Mouse (Mus musculus): ENCODE results near the gene Slc44a3. TPM values are rescaled to one million over a fixed set of nuclear protein-coding genes. Genes with fewer than 3 reads are reported as not detected.
A peak's percentile ranks its signal among the peaks of the same experiment; 100 is the strongest.

Gene Slc44a3
- polyA plus RNA-seq, 1 experiment: 2.3 TPM

- peak overlapping the region; percentile 92 for H3ac ChIP-seq (ENCODE audit: control insufficient read depth, insufficient read length)
Observed at GRCm38 (mm10) chr3:121426621-121427519, 105.3 kb downstream of the Slc44a3 start.

GRCm38 (mm10) chr3:121425861-121426620, 106.2 kb downstream of the Slc44a3 start, which contains the start of gene Cnn3:
Cnn3 (plus strand) TSS chr3:121426497.
- no peak for TF ChIP-seq SRF (IDR thresholded peaks at IDR 0.05; ENCODE audit: control insufficient read depth, insufficient read length, low read depth)
- peak in 2 of 3 experiments; percentile 4 to 56 for TF ChIP-seq MYOG (IDR thresholded peaks at IDR 0.05; ENCODE audit: control insufficient read depth in 1 of 3, insufficient read depth in 1 of 3, insufficient read length in 2 of 3, low read depth in 2 of 3)
- peak; percentile 82 for TF ChIP-seq POLR2A (IDR thresholded peaks at IDR 0.05; ENCODE audit: insufficient read length, low read depth)
- TF ChIP-seq REST (IDR thresholded peaks at IDR 0.05; ENCODE audit: insufficient read depth, insufficient read length): peak; percentile 44
- peak; percentile 93 for TF ChIP-seq POLR2AphosphoS2 (IDR thresholded peaks at IDR 0.05; ENCODE audit: insufficient read length, low read depth)
- TF ChIP-seq MAX (IDR thresholded peaks at IDR 0.05; ENCODE audit: low read depth): no peak
- TF ChIP-seq MYOD1 (IDR thresholded peaks at IDR 0.05; ENCODE audit: control insufficient read depth in 1 of 3, insufficient read length in 2 of 3, low read depth in 2 of 3): peak in 2 of 3 experiments; percentile 53 to 60
- no peak for TF ChIP-seq TCF12 (IDR thresholded peaks at IDR 0.05; ENCODE audit: insufficient read depth, poor library complexity, severe bottlenecking)
- TF ChIP-seq USF1 (IDR thresholded peaks at IDR 0.05; ENCODE audit: low read depth): no peak
- no peak for TF ChIP-seq TCF3 (IDR thresholded peaks at IDR 0.05; ENCODE audit: insufficient read length, low read depth)
- TF ChIP-seq CEBPB (IDR thresholded peaks at IDR 0.05; ENCODE audit: insufficient read depth, poor library complexity, severe bottlenecking): no peak
- TF ChIP-seq E2F4 (IDR thresholded peaks at IDR 0.05; ENCODE audit: insufficient read depth): no peak
- Histone ChIP-seq H3K4me2 (ENCODE audit: low read depth) (peak within 1 kb of the TSS; percentile 87), H3K79me2 (ENCODE audit: control insufficient read depth, insufficient read depth) (peaks cover 45% of the 10 kb centered on the region), H3ac (ENCODE audit: control insufficient read depth, insufficient read length) (peak within 1 kb of the TSS; percentile 92), H3K4me3 (peak within 1 kb of the TSS; percentile 80), H3K27me3 (ENCODE audit: control insufficient read depth, insufficient read depth, insufficient read length) (no peaks in the 10 kb centered on the region), H3K36me3 (ENCODE audit: control insufficient read depth, insufficient read depth) (peaks cover 9% of the 10 kb centered on the region)

More at GRCm38 (mm10) chr3:121426621-121427519, 105.3 kb downstream of the Slc44a3 start:
- Histone ChIP-seq H3K36me3 (ENCODE audit: control insufficient read depth, insufficient read depth) (peaks cover 9% of the 10 kb centered on the region), H3K4me2 (ENCODE audit: low read depth) (no peak overlapping the region), H3K79me2 (ENCODE audit: control insufficient read depth, insufficient read depth) (peaks cover 54% of the 10 kb centered on the region), H3K4me3 (peak overlapping the region; percentile 80), H3K27me3 (ENCODE audit: control insufficient read depth, insufficient read depth, insufficient read length) (no peaks in the 10 kb centered on the region)
- no peak for TF ChIP-seq MYOD1 (IDR thresholded peaks at IDR 0.05; ENCODE audit: control insufficient read depth in 1 of 3, insufficient read length in 2 of 3, low read depth in 2 of 3)
- TF ChIP-seq E2F4 (IDR thresholded peaks at IDR 0.05; ENCODE audit: insufficient read depth): no peak
- TF ChIP-seq CEBPB (IDR thresholded peaks at IDR 0.05; ENCODE audit: insufficient read depth, poor library complexity, severe bottlenecking): no peak
- no peak for TF ChIP-seq USF1 (IDR thresholded peaks at IDR 0.05; ENCODE audit: low read depth)
- peak; percentile 61 for TF ChIP-seq POLR2A (IDR thresholded peaks at IDR 0.05; ENCODE audit: insufficient read length, low read depth)
- TF ChIP-seq MAX (IDR thresholded peaks at IDR 0.05; ENCODE audit: low read depth): no peak
- TF ChIP-seq MYOG (IDR thresholded peaks at IDR 0.05; ENCODE audit: control insufficient read depth in 1 of 3, insufficient read depth in 1 of 3, insufficient read length in 2 of 3, low read depth in 2 of 3): peak in 1 of 3 experiments; percentile 3
- TF ChIP-seq POLR2AphosphoS2 (IDR thresholded peaks at IDR 0.05; ENCODE audit: insufficient read length, low read depth): peak; percentile 10
- TF ChIP-seq REST (IDR thresholded peaks at IDR 0.05; ENCODE audit: insufficient read depth, insufficient read length): no peak

GRCm38 (mm10) chr3:121422405-121422804, 109.8 kb downstream of the Slc44a3 start:
- Histone ChIP-seq H3ac (ENCODE audit: control insufficient read depth, insufficient read length) (no peak overlapping the region), H3K4me3 (no peak overlapping the region), H3K79me2 (ENCODE audit: control insufficient read depth, insufficient read depth) (peaks cover 9% of the 10 kb centered on the region), H3K36me3 (ENCODE audit: control insufficient read depth, insufficient read depth) (no peaks in the 10 kb centered on the region), H3K4me2 (ENCODE audit: low read depth) (no peak overlapping the region), H3K27me3 (ENCODE audit: control insufficient read depth, insufficient read depth, insufficient read length) (no peaks in the 10 kb centered on the region)
- TF ChIP-seq POLR2AphosphoS2 (IDR thresholded peaks at IDR 0.05; ENCODE audit: insufficient read length, low read depth) (no peak), MYOD1 (IDR thresholded peaks at IDR 0.05; ENCODE audit: control insufficient read depth in 1 of 3, insufficient read length in 2 of 3, low read depth in 2 of 3) (no peak), TCF12 (IDR thresholded peaks at IDR 0.05; ENCODE audit: insufficient read depth, poor library complexity, severe bottlenecking) (no peak), CEBPB (IDR thresholded peaks at IDR 0.05; ENCODE audit: insufficient read depth, poor library complexity, severe bottlenecking) (no peak), E2F4 (IDR thresholded peaks at IDR 0.05; ENCODE audit: insufficient read depth) (no peak), REST (IDR thresholded peaks at IDR 0.05; ENCODE audit: insufficient read depth, insufficient read length) (no peak), SRF (IDR thresholded peaks at IDR 0.05; ENCODE audit: control insufficient read depth, insufficient read length, low read depth) (no peak), USF1 (IDR thresholded peaks at IDR 0.05; ENCODE audit: low read depth) (no peak), MAX (IDR thresholded peaks at IDR 0.05; ENCODE audit: low read depth) (no peak), POLR2A (IDR thresholded peaks at IDR 0.05; ENCODE audit: insufficient read length, low read depth) (no peak), MYOG (IDR thresholded peaks at IDR 0.05; ENCODE audit: control insufficient read depth in 1 of 3, insufficient read depth in 1 of 3, insufficient read length in 2 of 3, low read depth in 2 of 3) (no peak)

GRCm38 (mm10) chr3:121418850-121419435, 113.3 kb downstream of the Slc44a3 start:
- Histone ChIP-seq H3K4me2 (ENCODE audit: low read depth) (no peak overlapping the region), H3K4me3 (no peak overlapping the region), H3ac (ENCODE audit: control insufficient read depth, insufficient read length) (no peak overlapping the region), H3K79me2 (ENCODE audit: control insufficient read depth, insufficient read depth) (no peaks in the 10 kb centered on the region), H3K27me3 (ENCODE audit: control insufficient read depth, insufficient read depth, insufficient read length) (no peaks in the 10 kb centered on the region), H3K36me3 (ENCODE audit: control insufficient read depth, insufficient read depth) (no peaks in the 10 kb centered on the region)
- TF ChIP-seq MYOG (IDR thresholded peaks at IDR 0.05; ENCODE audit: control insufficient read depth in 1 of 3, insufficient read depth in 1 of 3, insufficient read length in 2 of 3, low read depth in 2 of 3) (no peak), E2F4 (IDR thresholded peaks at IDR 0.05; ENCODE audit: insufficient read depth) (no peak), POLR2AphosphoS2 (IDR thresholded peaks at IDR 0.05; ENCODE audit: insufficient read length, low read depth) (no peak), MAX (IDR thresholded peaks at IDR 0.05; ENCODE audit: low read depth) (no peak), TCF12 (IDR thresholded peaks at IDR 0.05; ENCODE audit: insufficient read depth, poor library complexity, severe bottlenecking) (no peak), POLR2A (IDR thresholded peaks at IDR 0.05; ENCODE audit: insufficient read length, low read depth) (no peak), SRF (IDR thresholded peaks at IDR 0.05; ENCODE audit: control insufficient read depth, insufficient read length, low read depth) (no peak), REST (IDR thresholded peaks at IDR 0.05; ENCODE audit: insufficient read depth, insufficient read length) (no peak), MYOD1 (IDR thresholded peaks at IDR 0.05; ENCODE audit: control insufficient read depth in 1 of 3, insufficient read length in 2 of 3, low read depth in 2 of 3) (no peak), USF1 (IDR thresholded peaks at IDR 0.05; ENCODE audit: low read depth) (no peak), TCF3 (IDR thresholded peaks at IDR 0.05; ENCODE audit: insufficient read length, low read depth) (no peak), CEBPB (IDR thresholded peaks at IDR 0.05; ENCODE audit: insufficient read depth, poor library complexity, severe bottlenecking) (no peak)

Measured in myocyte (in vitro differentiated cells).